Comparison of ENCODE assay signal across 9 mouse cellular contexts in genomic region chr17:30188031-30188981, GRCm38 (mm10).
A peak's percentile ranks its signal among the peaks of the same experiment; 100 is the strongest.
DNase-seq lines count a peak whose midpoint lies in the region; ATAC-seq and TF ChIP-seq lines count a peak whose summit lies in the region.
"Had no signal": no experiment of that assay in that cellular context is flagged by ENCODE, and none has a peak within 500 bp of the region (broad histone marks: within the 10 kb centered on the region; RNA-seq: fewer than 3 reads in every experiment).

No protein-coding gene starts in this region.

- TF ChIP-seq POLR2A in cortical plate, adult 2 months (IDR thresholded peaks at IDR 0.05; ENCODE audit: extremely low read depth, insufficient read depth, low read length): no peak

- 23% methylated on average over 20 of the region's 20 CpGs for WGBS in heart, embryonic 13.5 days
- WGBS in midbrain, embryonic 12.5 days: 31% methylated on average over 20 of the region's 20 CpGs

- H3K9ac ChIP-seq in heart, embryonic 13.5 days: peak overlapping the region; percentile 67
- 0 out of 2 replicates have a peak overlapping the region, but pooled peaks have one; percentile 28 for H3K9ac ChIP-seq in midbrain, embryonic 12.5 days (replicated peaks)

- H3K4me2 ChIP-seq in heart, embryonic 13.5 days: peak overlapping the region; percentile 59
- H3K4me2 ChIP-seq in midbrain, embryonic 12.5 days (replicated peaks): peak overlapping the region; percentile 19

- TF ChIP-seq CTCF in cortical plate, adult 2 months (IDR thresholded peaks at IDR 0.05; ENCODE audit: extremely low read depth, insufficient read depth, low read length): no peak

- peak overlapping the region; percentile 66 for H3K27ac ChIP-seq in cortical plate, adult 2 months (ENCODE audit: insufficient read depth, low read length)
- H3K27ac ChIP-seq in heart, embryonic 13.5 days (replicated peaks): peak overlapping the region; percentile 85
- H3K27ac ChIP-seq in midbrain, embryonic 12.5 days (replicated peaks): peak overlapping the region; percentile 84

- peaks cover 18% of the 10 kb centered on the region for H3K4me1 ChIP-seq in cortical plate, adult 2 months (ENCODE audit: control insufficient read depth, insufficient read depth, low read length)
- peaks cover 74% of the 10 kb centered on the region for H3K4me1 ChIP-seq in heart, embryonic 13.5 days
- peaks cover 60% of the 10 kb centered on the region for H3K4me1 ChIP-seq in midbrain, embryonic 12.5 days

- H3K9me3 ChIP-seq in heart, embryonic 13.5 days: no peaks in the 10 kb centered on the region
- no peaks in the 10 kb centered on the region for H3K9me3 ChIP-seq in midbrain, embryonic 12.5 days

- no peaks in the 10 kb centered on the region for H3K27me3 ChIP-seq in heart, embryonic 13.5 days (replicated peaks)
- no peaks in the 10 kb centered on the region for H3K27me3 ChIP-seq in midbrain, embryonic 12.5 days
- H3K27me3 ChIP-seq: Patski had no signal

- ATAC-seq in heart, embryonic 13.5 days (ENCODE audit: extremely low read depth, insufficient number of reproducible peaks, low FRiP score, low TSS enrichment): peak; percentile 42; the same call in 1 of the 2 replicates
- ATAC-seq in midbrain, embryonic 12.5 days (ENCODE audit: low FRiP score, low read depth): peak; percentile 68
- ATAC-seq in activated CD4-positive, CD25-positive, alpha-beta regulatory T cell, adult 4 months: no peak
- ATAC-seq: Patski had no signal

- peak; percentile 72 for DNase-seq in layer of hippocampus, adult 9-11 months
- no peak for DNase-seq in layer of hippocampus, adult 11-12 months (ENCODE audit: low spot score)
- no peak for DNase-seq in spleen, postnatal 14 days (ENCODE audit: low spot score in 2 of 2)
- no peak for DNase-seq in kidney, postnatal 36 days

- no peak overlapping the region for H3K4me3 ChIP-seq in cortical plate, adult 2 months (ENCODE audit: insufficient read depth, low read length)
- H3K4me3 ChIP-seq in heart, embryonic 13.5 days: 0 out of 2 replicates have a peak overlapping the region, but pooled peaks have one; percentile 18
- no peak overlapping the region for H3K4me3 ChIP-seq in midbrain, embryonic 12.5 days

- H3K36me3 ChIP-seq in heart, embryonic 13.5 days: peaks cover 17% of the 10 kb centered on the region
- peaks cover 4% of the 10 kb centered on the region; the same call in 1 of the 2 replicates for H3K36me3 ChIP-seq in midbrain, embryonic 12.5 days
